ENCODE assay signal across 8 mouse cellular contexts in genomic region chr19:5095887-5096474, GRCm38 (mm10). TPM values are rescaled to one million over a fixed set of nuclear protein-coding genes. Genes with fewer than 3 reads are reported as not detected.
A peak's percentile ranks its signal among the peaks of the same experiment; 100 is the strongest.
DNase-seq lines count a peak whose midpoint lies in the region; ATAC-seq and TF ChIP-seq lines count a peak whose summit lies in the region.
"Had no signal": no experiment of that assay in that cellular context is flagged by ENCODE, and none has a peak within 500 bp of the region (broad histone marks: within the 10 kb centered on the region; RNA-seq: fewer than 3 reads in every experiment).

No protein-coding gene starts in this region.

- TF ChIP-seq EP300 in liver, postnatal 0 days (IDR thresholded peaks at IDR 0.05; ENCODE audit: low read depth) = no peak

- no peaks in the 10 kb centered on the region for H3K9me3 ChIP-seq in hindbrain, embryonic 13.5 days
- H3K9me3 ChIP-seq in liver, postnatal 0 days (ENCODE audit: low read length) = no peaks in the 10 kb centered on the region

- peak overlapping the region; percentile 82 for H3K4me3 ChIP-seq in testis, adult 2 months (ENCODE audit: control insufficient read depth, low read depth, low read length)
- H3K4me3 ChIP-seq in hindbrain, embryonic 13.5 days = peak overlapping the region; percentile 93
- no peak overlapping the region for H3K4me3 ChIP-seq in liver, postnatal 0 days (ENCODE audit: low read depth, low read length)

- H3K27ac ChIP-seq in testis, adult 2 months (ENCODE audit: control insufficient read depth, insufficient read depth, low read depth, low read length) = no peak overlapping the region
- H3K27ac ChIP-seq in hindbrain, embryonic 13.5 days = peak overlapping the region; percentile 97
- H3K27ac ChIP-seq in liver, postnatal 0 days (ENCODE audit: low read depth) = no peak overlapping the region

- no peak for DNase-seq in testis, postnatal 14 days (ENCODE audit: low spot score)
- DNase-seq in liver, postnatal 0 days = peak; percentile 17
- DNase-seq in urinary bladder, adult 2 months (ENCODE audit: low spot score) = no peak
- no peak for DNase-seq in adrenal gland, postnatal 36 days
- DNase-seq in frontal cortex, postnatal 25 days (ENCODE audit: low spot score in 2 of 2) = no peak
- DNase-seq: gastrocnemius, postnatal 36 days had no signal

- WGBS in hindbrain, embryonic 13.5 days = 0% methylated on average over 9 of the region's 9 CpGs
- WGBS in liver, postnatal 0 days (ENCODE audit: insufficient replicate concordance) = 18% methylated on average over 9 of the region's 9 CpGs

- no peak for TF ChIP-seq POLR2A in testis, adult 2 months (IDR thresholded peaks at IDR 0.05; ENCODE audit: control insufficient read depth, low read depth, low read length)

- no peak for ATAC-seq in hindbrain, embryonic 13.5 days (ENCODE audit: low FRiP score)
- ATAC-seq in liver, postnatal 0 days = no peak

- no peaks in the 10 kb centered on the region for H3K36me3 ChIP-seq in testis, adult 2 months (ENCODE audit: control insufficient read depth, insufficient read depth, low read length)
- peaks cover 46% of the 10 kb centered on the region for H3K36me3 ChIP-seq in hindbrain, embryonic 13.5 days
- H3K36me3 ChIP-seq in liver, postnatal 0 days (replicated peaks; ENCODE audit: insufficient read depth, low read length) = peaks cover 28% of the 10 kb centered on the region

- peaks cover 22% of the 10 kb centered on the region for H3K4me1 ChIP-seq in testis, adult 2 months (ENCODE audit: control insufficient read depth, insufficient read depth, low read length)
- H3K4me1 ChIP-seq in hindbrain, embryonic 13.5 days (replicated peaks) = peaks cover 78% of the 10 kb centered on the region
- H3K4me1 ChIP-seq in liver, postnatal 0 days (ENCODE audit: insufficient read depth) = peaks cover 11% of the 10 kb centered on the region

- peak overlapping the region; percentile 87 for H3K4me2 ChIP-seq in hindbrain, embryonic 13.5 days
- H3K4me2 ChIP-seq in liver, postnatal 0 days (ENCODE audit: low read depth, low read length) = no peak overlapping the region

- no peak for TF ChIP-seq CTCF in testis, adult 2 months (IDR thresholded peaks at IDR 0.05; ENCODE audit: control insufficient read depth, insufficient read depth, insufficient replicate concordance, low read depth, low read length)
- TF ChIP-seq CTCF in liver, postnatal 0 days (IDR thresholded peaks at IDR 0.05; ENCODE audit: low read depth) = no peak

- no peaks in the 10 kb centered on the region for H3K27me3 ChIP-seq in testis, adult 2 months (ENCODE audit: control insufficient read depth, insufficient read depth, low read length)
- no peaks in the 10 kb centered on the region for H3K27me3 ChIP-seq in hindbrain, embryonic 13.5 days
- H3K27me3 ChIP-seq in liver, postnatal 0 days (ENCODE audit: insufficient read depth, low read length) = peaks cover 22% of the 10 kb centered on the region

- H3K9ac ChIP-seq in hindbrain, embryonic 13.5 days = peak overlapping the region; percentile 100
- H3K9ac ChIP-seq in liver, postnatal 0 days (replicated peaks) = no peak overlapping the region

RNA-seq across cellular contexts. Expression of gene Cnih2, which starts 2.3 kb away (rescaled TPM):
- 42.8 and 43.5 TPM in 2 replicates for polyA plus RNA-seq in testis, adult 2 months (2012; rRNA removed)
- 333 TPM in 2 replicates for polyA plus RNA-seq in hindbrain, embryonic 13.5 days (2015; fragmentation: Nextera tagmentation; extraction: Ambion mirVana)
- 0.15 and 0.18 TPM in 2 replicates for polyA plus RNA-seq in liver, postnatal 0 days (2015; fragmentation: Nextera tagmentation; extraction: Ambion mirVana)
- 1.5 TPM in 2 replicates for polyA plus RNA-seq in urinary bladder, adult 2 months (2012; rRNA removed)
- total RNA-seq in adrenal gland, postnatal 36 days (2021) = 1 to 10 TPM; 1.2 to 1.4 TPM

RNA-seq across cellular contexts. Expression of gene Yif1a, which starts 7.6 kb away (rescaled TPM):
- 134 and 144 TPM in 2 replicates for polyA plus RNA-seq in testis, adult 2 months (2012; rRNA removed)
- 57.6 and 58.2 TPM in 2 replicates for polyA plus RNA-seq in hindbrain, embryonic 13.5 days (2015; fragmentation: Nextera tagmentation; extraction: Ambion mirVana)
- polyA plus RNA-seq in liver, postnatal 0 days (2015; fragmentation: Nextera tagmentation; extraction: Ambion mirVana) = 84.0 and 87.5 TPM in 2 replicates
- 122 and 131 TPM in 2 replicates for polyA plus RNA-seq in urinary bladder, adult 2 months (2012; rRNA removed)
- total RNA-seq in adrenal gland, postnatal 36 days (2021) = 10 to 100 TPM; 70.6 to 73.8 TPM

RNA-seq across cellular contexts. Expression of gene Tmem151a, which starts 10.7 kb away (rescaled TPM):
- 22.5 and 22.6 TPM in 2 replicates for polyA plus RNA-seq in testis, adult 2 months (2012; rRNA removed)
- 6.2 and 8.4 TPM in 2 replicates for polyA plus RNA-seq in hindbrain, embryonic 13.5 days (2015; fragmentation: Nextera tagmentation; extraction: Ambion mirVana)
- polyA plus RNA-seq in liver, postnatal 0 days (2015; fragmentation: Nextera tagmentation; extraction: Ambion mirVana) = 0.79 and 0.96 TPM in 2 replicates
- polyA plus RNA-seq in urinary bladder, adult 2 months (2012; rRNA removed) = 2.8 and 3.9 TPM in 2 replicates
- 1 to 10 TPM; 1.7 TPM for total RNA-seq in adrenal gland, postnatal 36 days (2021)

RNA-seq across cellular contexts. Expression of gene Rab1b, which starts 10.9 kb away (rescaled TPM):
- 113 and 124 TPM in 2 replicates for polyA plus RNA-seq in testis, adult 2 months (2012; rRNA removed)
- polyA plus RNA-seq in hindbrain, embryonic 13.5 days (2015; fragmentation: Nextera tagmentation; extraction: Ambion mirVana) = 234 TPM in 2 replicates
- polyA plus RNA-seq in liver, postnatal 0 days (2015; fragmentation: Nextera tagmentation; extraction: Ambion mirVana) = 86.0 and 90.6 TPM in 2 replicates
- polyA plus RNA-seq in urinary bladder, adult 2 months (2012; rRNA removed) = 148 and 154 TPM in 2 replicates
- total RNA-seq in adrenal gland, postnatal 36 days (2021) = 100 to 1,000 TPM; 165 to 190 TPM

RNA-seq across cellular contexts. Expression of gene Klc2, which starts 22.4 kb away (rescaled TPM):
- polyA plus RNA-seq in testis, adult 2 months (2012; rRNA removed) = 92.7 and 92.9 TPM in 2 replicates
- polyA plus RNA-seq in hindbrain, embryonic 13.5 days (2015; fragmentation: Nextera tagmentation; extraction: Ambion mirVana) = 73.4 and 76.7 TPM in 2 replicates
- 1.3 and 1.5 TPM in 2 replicates for polyA plus RNA-seq in liver, postnatal 0 days (2015; fragmentation: Nextera tagmentation; extraction: Ambion mirVana)
- 28.0 and 30.5 TPM in 2 replicates for polyA plus RNA-seq in urinary bladder, adult 2 months (2012; rRNA removed)
- total RNA-seq in adrenal gland, postnatal 36 days (2021) = 10 to 100 TPM; 44.3 to 48.4 TPM

Comparison
In these comparisons a context has a peak if more than half of its experiments do, and no peak if none do; other contexts are left out.
1. RNA of gene Cnih2, which starts 2.3 kb away (polyA plus RNA-seq): 333 TPM in hindbrain, embryonic 13.5 days and 42.8 to 43.5 TPM in testis, adult 2 months; 1.5 TPM in urinary bladder, adult 2 months and 0.15 to 0.18 TPM in liver, postnatal 0 days; every median in the first group is over 10 times any median in the second.